Mouse (Mus musculus) neutrophil, adult 59 days (primary cell): ENCODE measurements around the gene Psmd6. TPM values are rescaled to one million over a fixed set of nuclear protein-coding genes. Genes with fewer than 3 reads are reported as not detected.

Experiments used
- total RNA-seq, 2 experiments: library from RNA; stranded (reverse); gene quantifications; 1 replicate in 1 of 2; 2 replicates in 1 of 2; pipeline ENCODE4 v1.2.4; 2023

Gene Psmd6
- 10 to 100 TPM; 64.1 to 69.9 TPM for total RNA-seq

DNA sequence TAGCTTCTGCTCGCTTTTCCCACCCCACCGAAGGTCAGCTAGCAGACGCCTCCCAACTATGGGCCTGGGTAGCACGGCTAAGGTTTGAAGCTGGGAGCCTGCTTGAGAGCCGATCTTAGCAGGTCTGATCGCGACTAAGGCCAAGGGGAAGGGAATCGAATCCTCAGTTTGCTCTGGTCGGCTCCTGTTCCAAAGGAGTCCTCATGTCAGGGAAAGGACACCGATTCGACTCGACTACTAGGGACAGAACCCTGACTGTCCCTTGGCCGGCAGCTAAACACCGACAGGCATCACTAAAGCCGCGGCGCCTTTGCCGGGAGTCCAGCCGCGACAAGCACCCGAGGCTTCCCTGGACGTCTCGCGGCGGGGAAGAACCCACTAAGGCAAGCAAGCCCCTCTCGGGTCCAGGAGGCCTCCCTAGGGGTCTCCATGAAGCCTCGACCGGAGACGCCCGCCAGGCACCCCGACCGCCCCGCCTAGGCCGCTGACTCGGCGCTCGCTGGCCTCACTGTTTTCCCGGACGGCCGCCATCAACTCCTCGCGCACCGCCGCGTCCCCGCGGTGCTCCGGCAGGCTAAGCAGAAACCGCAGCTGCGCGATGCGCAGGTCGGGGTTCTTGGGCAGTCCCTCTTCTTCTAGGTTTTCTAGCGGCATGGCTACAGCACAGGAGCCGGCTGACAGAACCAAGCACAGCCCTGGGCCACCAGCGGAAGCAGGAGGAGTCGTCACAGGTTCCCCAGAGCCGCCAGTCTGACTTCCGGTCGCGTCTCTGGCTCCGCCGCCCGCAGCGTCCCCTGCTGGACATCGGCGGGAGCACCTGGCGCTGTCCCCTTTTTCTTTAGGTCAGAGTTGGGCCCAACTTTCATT, at the start of gene Psmd6:
Gene Psmd6 (minus strand): TSS at position 755 of the 867 bp plus-strand sequence.

Other genes starting within 250 kb of the Psmd6 start
- not detected for gene Gm281, start 206.5 kb downstream of the Psmd6 start, total RNA-seq
- 10 to 100 TPM; 43.4 to 47.7 TPM for gene Atxn7, start 159.5 kb downstream of the Psmd6 start, total RNA-seq
- gene Thoc7, start 159.1 kb downstream of the Psmd6 start, total RNA-seq = 10 to 100 TPM; 49.6 to 50.4 TPM
- not detected for gene Olfr720, start 65.9 kb upstream of the Psmd6 start, total RNA-seq
- gene Olfr31, start 201.8 kb upstream of the Psmd6 start, total RNA-seq = not detected
- gene Il3ra, start 225.3 kb upstream of the Psmd6 start, total RNA-seq = 10 to 100 TPM; 33.2 to 34.4 TPM